Mouse (Mus musculus) forebrain, postnatal 0 days (tissue): ENCODE measurements at regions not wholly inside any gene's neighbourhood (a gene's known extent, or its start where the extent isn't known, plus 50 kb on each side); places are given as distances from the start of the nearest gene placed in this dataset.

Experiments
- ATAC-seq: fragments of 200-750 bp; cut with Nextera tagmentation; 2 replicates; pipeline ENCODE4 v1.8.0; 2017; ENCODE audit warnings: mild to moderate bottlenecking, moderate library complexity
- DNase-seq: peaks from one replicate; pipeline ENCODE4 v3.0.0-alpha.2; 2015
- H3K27ac ChIP-seq: fragments of 300-500 bp; sonication (generic); 2 replicates; pipeline ENCODE4 v1.5.1; 2014; ENCODE audit warnings: low read depth, mild to moderate bottlenecking, antibody characterized with exemption, low read length, moderate library complexity, mixed read lengths
- H3K27me3 ChIP-seq: fragments of 300-500 bp; sonication (generic); 2 replicates; pipeline ENCODE4 v1.6.1; 2014; ENCODE audit warnings: mild to moderate bottlenecking, low read length, mixed read lengths; ENCODE audit not compliant: insufficient read depth
- H3K36me3 ChIP-seq: fragments of 300-500 bp; sonication (generic); 2 replicates; pipeline ENCODE4 v1.6.1; 2014; ENCODE audit warnings: mild to moderate bottlenecking, moderate library complexity; ENCODE audit not compliant: insufficient read depth
- H3K4me1 ChIP-seq: fragments of 300-500 bp; sonication (generic); 2 replicates; pipeline ENCODE4 v1.6.1; 2014; ENCODE audit warnings: antibody characterized with exemption; ENCODE audit not compliant: insufficient read depth
- H3K4me2 ChIP-seq: fragments of 300-500 bp; sonication (generic); 2 replicates; pipeline ENCODE4 v1.6.1; 2014; ENCODE audit warnings: low read depth, mild to moderate bottlenecking, moderate library complexity
- H3K4me3 ChIP-seq: fragments of 300-500 bp; sonication (generic); 2 replicates; pipeline ENCODE4 v1.5.1; 2014; ENCODE audit warnings: low read depth, low read length, mixed read lengths
- H3K9ac ChIP-seq: fragments of 300-500 bp; sonication (generic); 2 replicates; pipeline ENCODE4 v1.6.1; 2014; ENCODE audit warnings: mild to moderate bottlenecking
- H3K9me3 ChIP-seq: fragments of 300-500 bp; sonication (generic); 2 replicates; pipeline ENCODE4 v1.6.1; 2016; ENCODE audit warnings: low read length
- CTCF ChIP-seq: sonication (generic); IDR thresholded peaks from 2 replicates; pipeline ENCODE4 v1.5.1; 2016; ENCODE audit warnings: antibody characterized with exemption, control low read depth, low read depth
- WGBS: fragments of 180-500 bp; shearing (Covaris S2); extraction: QIAGEN DNeasy Blood & Tissue Kit; methylation state at CpG from one replicate; pipeline ENCODE4 v1.1.7; 2014; 5-methylcytosine and 5-hydroxymethylcytosine counted together

DNA sequence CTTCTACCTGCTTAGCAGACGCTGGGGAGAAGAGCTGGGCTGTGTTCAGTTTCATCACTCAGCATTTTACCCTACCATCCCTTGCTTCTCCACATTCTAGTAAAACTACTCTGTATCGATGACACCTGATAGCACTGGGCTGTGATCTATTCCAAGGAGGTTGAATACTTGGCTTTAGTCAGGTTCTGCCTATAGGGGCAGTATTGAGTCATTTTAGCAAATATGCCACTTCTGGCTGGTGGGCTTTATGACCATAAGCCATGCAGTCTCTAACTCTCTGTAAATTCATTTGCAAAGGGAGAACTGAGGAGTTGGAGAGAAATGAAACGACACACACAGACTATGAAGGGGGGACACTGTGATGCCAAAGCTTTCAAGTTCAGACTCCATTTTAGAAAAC lies 55.6 kb upstream of the Tmem92 start:
- no peaks in the 10 kb centered on the region for H3K4me1 ChIP-seq
- no peak overlapping the region for H3K27ac ChIP-seq
- DNase-seq (peak; percentile 10), ATAC-seq (no peak)
- H3K36me3 ChIP-seq: no peaks in the 10 kb centered on the region
- no peak overlapping the region for H3K4me2 ChIP-seq
- H3K4me3 ChIP-seq: no peak overlapping the region
- H3K9ac ChIP-seq: no peak overlapping the region
- H3K27me3 ChIP-seq: no peaks in the 10 kb centered on the region
- H3K9me3 ChIP-seq: no peaks in the 10 kb centered on the region
- whole genome bisulfite sequencing: 76% methylated on average over 3 of the region's 3 CpGs
- peak; percentile 40 for TF ChIP-seq CTCF

- H3K4me3 ChIP-seq: no peak overlapping the region
- no peak for ATAC-seq
- H3K9ac ChIP-seq: no peak overlapping the region
- no peak overlapping the region for H3K4me2 ChIP-seq
- no peak for DNase-seq
- no peaks in the 10 kb centered on the region for H3K4me1 ChIP-seq
- TF ChIP-seq CTCF: no peak
- H3K9me3 ChIP-seq: no peaks in the 10 kb centered on the region
- no peak overlapping the region for H3K27ac ChIP-seq
- H3K36me3 ChIP-seq: no peaks in the 10 kb centered on the region
- no peaks in the 10 kb centered on the region for H3K27me3 ChIP-seq
These were observed 53.8 kb upstream of the Tmem92 start for GRCm38 (mm10) chr11:94836347-94836746.

GRCm38 (mm10) chr11:94832246-94832985 lies 49.9 kb upstream of the Tmem92 start:
- no peaks in the 10 kb centered on the region for H3K9me3 ChIP-seq
- H3K4me1 ChIP-seq: no peaks in the 10 kb centered on the region
- no peaks in the 10 kb centered on the region for H3K27me3 ChIP-seq
- no peak overlapping the region for H3K4me3 ChIP-seq
- no peak overlapping the region for H3K9ac ChIP-seq
- no peak overlapping the region for H3K4me2 ChIP-seq
- TF ChIP-seq CTCF: peak; percentile 82
- H3K27ac ChIP-seq: no peak overlapping the region
- ATAC-seq: no peak
- H3K36me3 ChIP-seq: no peaks in the 10 kb centered on the region
- DNase-seq: peak; percentile 59
- 26% methylated on average over 13 of the region's 13 CpGs for WGBS
